Mouse (Mus musculus) testis, adult 2 months (tissue): ENCODE measurements around the gene Diexf. TPM values are rescaled to one million over a fixed set of nuclear protein-coding genes. Genes with fewer than 3 reads are reported as not detected.

Experiments used
- H3K27ac ChIP-seq: fragments of 200-500 bp; 2 replicates; pipeline ENCODE4 v1.5.1; 2012; ENCODE audit warnings: low read depth, low read length; ENCODE audit not compliant: control insufficient read depth, insufficient read depth
- H3K27me3 ChIP-seq: fragments of 200-500 bp; 2 replicates; pipeline ENCODE4 v1.6.1; 2012; ENCODE audit warnings: mild to moderate bottlenecking, low read length, moderate library complexity; ENCODE audit not compliant: control insufficient read depth, insufficient read depth
- H3K36me3 ChIP-seq: fragments of 200-500 bp; 2 replicates; pipeline ENCODE4 v1.6.1; 2012; ENCODE audit warnings: mild to moderate bottlenecking, low read length; ENCODE audit not compliant: control insufficient read depth, insufficient read depth
- H3K4me1 ChIP-seq: fragments of 200-500 bp; 2 replicates; pipeline ENCODE4 v1.6.1; 2012; ENCODE audit warnings: low read length; ENCODE audit not compliant: control insufficient read depth, insufficient read depth
- H3K4me3 ChIP-seq: fragments of 200-500 bp; 2 replicates; pipeline ENCODE4 v1.5.1; 2012; ENCODE audit warnings: low read depth, mild to moderate bottlenecking, low read length, moderate library complexity, mixed read lengths; ENCODE audit not compliant: control insufficient read depth
- CTCF ChIP-seq: fragments of 200-500 bp; IDR thresholded peaks from 2 replicates; pipeline ENCODE4 v1.5.1; 2012; ENCODE audit warnings: low read depth, mild to moderate bottlenecking, inconsistent platforms, low read length, moderate library complexity; ENCODE audit not compliant: control insufficient read depth, insufficient read depth, insufficient replicate concordance
- POLR2A ChIP-seq: fragments of 200-500 bp; IDR thresholded peaks from 2 replicates; pipeline ENCODE4 v1.6.1; 2012; ENCODE audit warnings: low read depth, mild to moderate bottlenecking, inconsistent platforms, low read length, moderate library complexity; ENCODE audit not compliant: control insufficient read depth
- polyA plus RNA-seq: library from polyadenylated mRNA; depleted of rRNA; stranded (reverse); fragments of >200 nt; gene quantifications from 2 replicates; pipeline ENCODE4 v1.2.3, GENCODE M21; 2012; rRNA removed

Gene Diexf
- polyA plus RNA-seq, result 9.2 and 9.5 TPM in 2 replicates

DNA sequence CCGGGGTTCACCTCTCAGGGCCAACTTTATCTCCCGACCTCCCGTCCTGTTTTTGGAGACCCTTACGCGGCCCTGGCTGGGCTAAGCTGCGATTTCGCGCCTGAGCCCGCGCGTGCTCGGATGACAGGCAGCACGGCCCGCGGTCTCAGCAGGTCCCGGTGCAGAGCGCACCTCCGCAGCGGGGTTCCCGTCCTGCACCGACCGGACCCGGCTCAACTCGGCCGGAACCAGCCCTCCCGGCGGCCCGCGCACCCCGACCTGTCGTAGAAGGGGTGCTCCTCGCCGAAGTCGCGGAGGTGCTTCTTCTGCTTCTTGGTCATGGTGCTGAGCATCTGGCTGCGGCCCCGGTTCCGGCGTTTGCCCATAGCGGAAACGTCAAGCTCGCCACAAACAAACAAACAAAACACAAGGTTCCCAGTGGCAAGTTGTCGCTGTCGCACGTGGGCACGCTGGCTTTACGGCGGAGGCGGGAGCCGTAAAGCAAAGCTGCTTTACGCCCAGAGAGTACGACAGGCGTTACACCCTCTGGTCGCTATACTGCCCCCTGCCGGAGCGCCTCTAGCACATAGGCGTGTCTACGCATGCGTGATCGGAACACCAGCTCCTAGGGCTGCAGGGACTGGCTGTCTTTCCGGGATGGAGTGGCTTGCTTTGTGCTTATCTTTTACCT, at the start of gene Diexf:
Gene Diexf (minus strand): TSS at position 487 of the 670 bp plus-strand sequence.
- Histone ChIP-seq H3K27ac (peak within 1 kb of the TSS; percentile 37; the same call in 1 of the 2 replicates), H3K4me1 (no peaks in the 10 kb centered on the region), H3K36me3 (peaks cover 2% of the 10 kb centered on the region), H3K27me3 (no peaks in the 10 kb centered on the region), H3K4me3 (peak within 1 kb of the TSS; percentile 92)
- TF ChIP-seq CTCF (peak; percentile 99), POLR2A (peak; percentile 78; the same call in 1 of the 2 replicates)

DNA sequence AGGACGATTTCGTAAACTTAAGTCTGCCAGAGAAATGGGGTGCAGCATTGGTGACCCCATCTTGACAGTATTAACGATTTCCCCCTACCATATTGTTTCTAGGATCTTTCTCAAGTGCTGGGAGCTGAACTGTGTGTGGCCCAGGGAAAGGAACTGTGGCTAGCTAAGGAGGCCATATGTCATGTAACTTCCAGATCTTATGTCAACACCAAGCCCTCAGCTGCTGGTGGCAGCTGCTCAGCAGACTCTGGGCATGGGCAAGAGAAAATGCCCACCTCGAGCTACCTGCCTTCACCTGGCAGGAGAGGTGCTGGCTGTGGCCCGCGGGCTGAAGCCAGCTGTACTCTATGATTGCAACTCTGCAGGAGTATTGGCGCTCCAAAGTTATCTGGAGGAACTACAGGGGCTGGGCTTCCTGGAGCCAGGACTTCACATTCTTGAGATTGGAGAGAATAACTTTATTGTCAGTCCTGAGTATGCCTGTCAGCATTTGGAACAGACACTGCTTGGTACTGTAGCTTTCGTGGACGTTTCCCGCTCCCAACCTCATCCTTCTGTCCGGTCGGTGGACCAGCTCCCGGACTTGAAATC, 44.2 kb upstream of the Diexf start:
- H3K4me3 ChIP-seq, result peak overlapping the region; percentile 3; the same call in 1 of the 2 replicates
- H3K4me1 ChIP-seq, result peaks cover 11% of the 10 kb centered on the region
- no peaks in the 10 kb centered on the region for H3K36me3 ChIP-seq
- H3K27ac ChIP-seq, result peak overlapping the region; percentile 44
- TF ChIP-seq POLR2A (no peak), CTCF (no peak)
- no peaks in the 10 kb centered on the region for H3K27me3 ChIP-seq

DNA sequence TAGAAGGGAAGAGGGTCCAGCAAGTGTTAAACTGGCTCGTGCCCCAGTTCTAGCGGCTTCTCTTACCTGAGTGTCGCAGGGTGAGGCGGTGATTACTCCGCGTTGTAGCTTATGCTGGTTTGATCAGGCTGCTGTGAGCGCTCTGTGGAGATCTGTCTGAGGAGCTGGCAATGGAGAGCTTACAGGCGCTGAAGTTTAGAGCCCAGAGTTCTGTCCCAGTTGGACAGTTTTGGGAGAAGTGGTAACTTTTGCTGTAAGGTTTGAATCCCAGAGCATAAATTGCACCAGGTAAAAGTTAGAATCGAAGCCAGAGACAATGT, 43.7 kb upstream of the Diexf start:
- Histone ChIP-seq H3K4me3 (peak overlapping the region; percentile 78), H3K36me3 (no peaks in the 10 kb centered on the region), H3K27me3 (no peaks in the 10 kb centered on the region), H3K4me1 (peaks cover 11% of the 10 kb centered on the region), H3K27ac (peak overlapping the region; percentile 30)
- TF ChIP-seq CTCF (no peak), POLR2A (no peak)

DNA sequence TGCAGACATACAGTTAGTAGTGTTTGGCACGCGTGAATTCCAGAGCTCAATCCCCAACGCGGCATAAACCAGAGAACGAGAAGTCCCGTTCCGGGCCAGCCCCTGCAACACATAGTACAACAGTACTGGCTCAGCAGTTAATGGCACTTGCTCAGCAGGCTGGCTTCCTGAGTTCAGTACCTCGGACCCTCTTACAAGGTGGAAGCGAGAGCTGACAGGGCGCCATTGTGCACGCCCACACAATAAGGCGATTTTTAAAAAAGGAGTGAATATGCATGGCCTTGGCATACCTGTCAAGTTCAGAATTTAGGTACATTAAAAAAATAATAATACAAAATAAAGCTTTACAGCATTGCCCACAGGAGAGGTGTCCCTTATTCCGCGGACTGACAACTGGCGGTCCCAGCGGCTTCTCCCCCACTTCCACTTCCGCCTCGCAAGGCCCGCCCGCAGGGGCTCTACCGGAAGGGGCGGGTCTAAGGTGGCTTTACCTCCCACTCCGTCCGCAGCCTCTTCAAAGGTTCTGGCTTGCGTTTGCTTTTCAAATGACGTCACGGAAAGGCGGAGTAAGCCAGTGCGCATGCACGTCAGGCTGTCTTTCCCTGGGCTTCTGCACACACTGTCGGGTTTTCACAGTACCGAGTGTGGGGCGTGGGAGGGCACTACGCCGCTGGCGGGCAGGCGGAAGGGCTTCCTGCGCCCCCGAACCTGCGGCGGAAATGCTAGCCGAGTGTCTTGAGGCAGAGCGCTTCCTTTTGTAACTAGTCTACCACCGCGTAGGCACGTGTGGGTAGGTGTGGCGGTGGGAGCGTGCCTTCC, 43.1 kb upstream of the Diexf start:
- H3K27ac ChIP-seq, result peak overlapping the region; percentile 75
- TF ChIP-seq POLR2A (peak; percentile 87), CTCF (no peak)
- H3K4me1 ChIP-seq, result peaks cover 11% of the 10 kb centered on the region
- peak overlapping the region; percentile 78 for H3K4me3 ChIP-seq
- no peaks in the 10 kb centered on the region for H3K36me3 ChIP-seq
- no peaks in the 10 kb centered on the region for H3K27me3 ChIP-seq

DNA sequence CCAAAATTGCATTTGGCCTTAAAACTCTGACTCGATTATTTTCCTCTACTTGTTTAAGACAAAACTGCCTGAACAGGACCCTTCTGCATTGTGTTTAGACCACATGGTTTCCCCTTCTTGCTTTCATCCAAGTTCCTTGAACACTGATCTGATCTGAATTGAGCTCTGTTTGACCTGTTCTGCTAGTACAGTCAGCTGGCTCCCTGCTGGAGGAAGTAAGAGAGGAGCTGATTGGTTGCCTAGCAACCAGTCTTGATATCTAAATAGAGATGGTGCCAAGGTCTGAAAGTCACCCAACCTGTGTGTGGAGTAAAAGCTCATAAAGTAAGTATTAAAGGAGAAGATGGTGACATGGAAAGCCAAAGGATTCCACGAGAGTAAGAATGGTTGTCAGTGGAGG, 39.8 kb upstream of the Diexf start:
- Histone ChIP-seq H3K36me3 (no peaks in the 10 kb centered on the region), H3K4me3 (no peak overlapping the region), H3K27ac (no peak overlapping the region), H3K4me1 (peaks cover 11% of the 10 kb centered on the region), H3K27me3 (no peaks in the 10 kb centered on the region)
- TF ChIP-seq CTCF, result no peak
- no peak for TF ChIP-seq POLR2A

DNA sequence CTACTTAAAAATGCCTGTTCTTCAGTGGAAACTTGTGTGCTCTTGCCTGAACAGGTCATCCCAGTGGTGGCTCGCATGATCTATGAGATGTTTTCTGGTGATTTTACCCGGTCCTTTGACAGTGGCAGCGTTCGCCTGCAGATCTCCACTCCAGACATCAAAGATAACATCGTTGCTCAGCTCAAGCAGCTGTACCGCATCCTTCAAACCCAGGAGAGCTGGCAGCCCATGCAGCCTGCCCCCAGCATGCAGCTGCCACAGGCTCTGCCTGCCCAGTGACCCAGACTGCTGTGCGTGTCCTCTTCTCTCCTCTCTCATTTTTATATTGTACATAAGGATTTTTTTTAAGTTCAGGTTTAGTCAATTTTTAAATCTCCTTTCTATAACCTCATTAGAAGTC, 39.2 kb upstream of the Diexf start:
- H3K27me3 ChIP-seq, result no peaks in the 10 kb centered on the region

DNA sequence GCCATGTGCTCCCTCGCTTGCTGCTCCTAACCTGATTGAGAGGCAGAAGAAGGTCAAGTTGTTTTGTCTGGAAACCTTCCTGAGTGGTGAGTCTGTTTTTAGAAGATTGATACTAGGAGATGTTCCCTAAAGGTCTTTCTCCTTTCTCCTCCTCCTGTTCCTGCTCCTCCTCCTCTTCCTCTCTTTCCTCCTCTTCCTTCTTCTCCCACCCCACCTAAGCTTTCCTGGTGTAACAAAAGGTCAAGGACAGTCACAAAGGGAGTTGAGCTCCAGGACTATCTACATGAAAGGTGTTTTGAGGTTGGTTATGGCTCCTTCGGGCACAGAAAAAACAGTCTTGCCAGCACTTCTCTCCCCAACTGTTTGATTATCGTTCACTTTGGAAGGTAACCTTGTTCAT, 37.7 kb upstream of the Diexf start, which contains the start of gene A130010J15Rik:
Gene A130010J15Rik (plus strand): TSS at position 301 of the 400 bp plus-strand sequence.
- peak within 1 kb of the TSS; percentile 48; the same call in 1 of the 2 replicates for H3K27ac ChIP-seq
- H3K36me3 ChIP-seq, result no peaks in the 10 kb centered on the region
- H3K27me3 ChIP-seq, result no peaks in the 10 kb centered on the region
- H3K4me3 ChIP-seq, result peak within 1 kb of the TSS; percentile 36
- TF ChIP-seq POLR2A, result no peak
- no peak for TF ChIP-seq CTCF
- H3K4me1 ChIP-seq, result no peaks in the 10 kb centered on the region; the same call in none of the 2 replicates

More for the DNA sequence above, 39.2 kb upstream of the Diexf start:
- no peak for TF ChIP-seq POLR2A
- TF ChIP-seq CTCF, result no peak
- H3K36me3 ChIP-seq, result no peaks in the 10 kb centered on the region
- peaks cover 6% of the 10 kb centered on the region for H3K4me1 ChIP-seq
- H3K4me3 ChIP-seq, result no peak overlapping the region
- H3K27ac ChIP-seq, result no peak overlapping the region
